Mouse (Mus musculus) layer of hippocampus, adult 11-12 months (tissue): Measurements from ENCODE around the gene Kat8.
"Not testable (repeated sequence)": the region's sequence is repeated elsewhere in the genome, so short reads cannot be mapped to it uniquely, and the experiment has no call there.

Experiments
- DNase-seq: peaks from one replicate; pipeline ENCODE4 v3.0.0; 2022; ENCODE audit warnings: low spot score

The Kat8 gene

GRCm38 (mm10) chr7:127931351-127932135 lies 19.2 kb downstream of the Kat8 start:
- DNase-seq: no peak

- DNase-seq: no peak
Observed at GRCm38 (mm10) chr7:127932273-127933031, 20.1 kb downstream of the Kat8 start.

- DNase-seq: no peak
Observed at GRCm38 (mm10) chr7:127934075-127934474, 21.8 kb downstream of the Kat8 start.

- peak; percentile 94 for DNase-seq
Observed at GRCm38 (mm10) chr7:127935028-127935722, 22.9 kb downstream of the Kat8 start.

- DNase-seq: no peak
Observed at GRCm38 (mm10) chr7:127935748-127936159, 23.4 kb downstream of the Kat8 start.

DNA sequence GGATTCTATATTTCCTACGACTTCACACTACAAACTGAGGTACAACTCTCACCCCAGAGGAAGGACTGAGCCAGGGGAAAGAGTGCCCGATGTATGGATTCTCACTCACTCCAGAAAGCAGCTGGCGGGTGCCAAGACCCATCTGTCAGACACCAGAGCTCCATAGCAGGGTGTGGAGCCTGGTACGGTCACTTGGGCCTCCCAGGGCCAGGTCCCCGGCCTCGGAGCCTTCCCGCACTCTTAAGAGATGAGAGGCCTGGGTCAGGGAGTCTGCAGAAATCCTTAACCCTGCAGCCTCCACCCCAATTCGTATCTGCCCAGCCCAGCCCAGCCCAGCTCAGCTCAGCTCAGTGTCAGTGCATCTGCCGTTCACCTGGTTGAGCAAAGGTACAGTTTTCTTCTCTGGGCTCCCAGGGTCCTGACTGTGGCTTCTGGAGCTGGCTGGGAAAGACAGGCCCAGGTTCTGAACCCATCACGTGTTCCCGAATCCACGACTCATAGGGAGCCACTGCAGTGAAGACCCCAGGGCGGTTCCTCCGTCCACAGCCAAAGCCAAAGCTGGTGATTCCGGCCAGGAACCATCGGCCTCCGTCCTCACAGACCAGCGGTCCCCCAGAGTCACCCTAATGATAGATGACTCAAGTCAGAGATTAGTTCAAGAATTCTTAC lies 24.0 kb downstream of the Kat8 start:
- no peak for DNase-seq

- not testable (repeated sequence) for DNase-seq
Observed at GRCm38 (mm10) chr7:127942097-127942496, 29.8 kb downstream of the Kat8 start.

DNA sequence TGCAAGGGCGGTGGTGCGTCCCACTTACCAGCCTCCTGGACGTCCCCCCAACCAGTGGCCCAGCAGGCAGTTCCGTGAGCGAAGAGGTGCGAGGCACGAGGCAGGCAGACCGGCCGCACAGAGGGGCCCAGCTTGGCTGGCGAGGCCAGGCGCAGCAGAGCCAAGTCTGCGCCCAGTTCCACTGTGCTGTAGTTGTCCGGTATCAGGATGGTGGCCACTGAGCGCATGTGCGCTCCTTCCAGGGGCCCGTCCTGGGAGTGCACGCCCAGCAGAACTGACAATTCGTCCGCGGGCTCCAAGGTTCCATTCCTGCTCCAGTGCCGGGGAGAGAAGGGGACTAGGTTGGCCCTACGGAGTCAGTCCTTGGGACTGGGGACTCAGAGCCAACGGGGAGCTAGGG lies 32.3 kb downstream of the Kat8 start:
- no peak for DNase-seq

DNA sequence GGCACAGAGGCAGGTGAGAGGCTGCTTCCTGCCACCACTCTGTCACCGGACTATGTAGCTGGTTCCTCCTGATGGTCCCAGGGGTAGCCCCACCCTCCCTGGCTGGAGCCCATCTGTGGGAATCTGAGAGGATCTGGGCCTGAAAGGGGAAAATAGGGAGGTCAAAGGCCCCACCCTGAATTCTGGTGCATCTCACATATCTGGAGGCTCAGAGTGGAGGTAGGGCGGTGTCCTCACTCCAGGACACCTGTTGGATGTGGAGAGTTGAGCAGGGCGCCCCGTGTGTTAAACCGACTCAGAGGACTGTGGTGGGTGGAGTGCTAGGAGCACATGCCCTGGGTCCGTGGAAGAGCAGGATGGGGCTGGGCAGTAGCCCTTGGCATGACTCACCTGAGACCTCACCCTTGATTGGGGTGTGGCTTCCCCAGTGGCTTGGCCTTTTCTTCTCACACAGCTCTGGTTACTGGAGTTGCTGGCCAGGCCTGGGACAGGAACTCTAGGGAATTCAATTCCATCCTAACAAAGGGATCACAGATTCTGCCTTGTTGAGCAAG lies 34.2 kb downstream of the Kat8 start, which contains the start of gene Prss36:
Gene Prss36, minus strand, starts transcription at position 256 of the 554 bp plus-strand sequence.
- DNase-seq: no peak

DNA sequence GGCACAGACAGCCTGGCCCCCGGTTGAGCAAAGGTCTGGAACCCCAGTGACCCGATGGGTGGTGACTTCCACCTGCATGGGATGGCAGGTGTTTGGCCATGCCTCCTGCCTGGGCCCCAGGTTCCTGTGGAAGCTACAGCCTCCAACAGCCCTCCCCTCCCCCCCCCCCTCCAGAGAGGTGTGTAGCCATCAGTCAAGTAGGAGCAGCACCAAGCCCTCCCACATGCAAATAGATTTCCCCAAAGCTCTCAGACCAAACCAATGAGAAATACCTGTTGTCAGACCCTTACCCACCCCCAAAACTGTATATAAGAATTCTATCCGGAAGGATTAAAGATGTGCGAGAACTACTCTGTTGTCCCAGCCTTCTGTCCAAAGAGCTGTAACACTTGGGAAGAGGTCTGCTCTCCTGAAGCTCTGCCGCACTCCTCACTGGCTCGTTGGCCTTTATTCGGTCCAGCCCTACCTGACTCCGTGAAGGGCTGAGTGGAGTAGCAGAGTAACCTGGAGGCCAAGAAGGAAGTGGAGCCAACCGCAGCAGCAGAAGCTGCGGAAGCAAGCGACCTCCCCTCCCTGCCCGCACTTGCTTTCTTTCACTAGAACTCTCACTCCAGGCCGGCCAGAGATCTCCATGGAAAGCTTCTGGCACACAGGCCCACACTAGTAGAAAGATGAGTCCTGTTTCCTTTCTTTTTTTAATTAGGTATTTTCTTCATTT lies 40.7 kb downstream of the Kat8 start:
- no peak for DNase-seq

- no peak for DNase-seq
Observed at GRCm38 (mm10) chr7:127959364-127959763, 47.0 kb downstream of the Kat8 start.

DNA sequence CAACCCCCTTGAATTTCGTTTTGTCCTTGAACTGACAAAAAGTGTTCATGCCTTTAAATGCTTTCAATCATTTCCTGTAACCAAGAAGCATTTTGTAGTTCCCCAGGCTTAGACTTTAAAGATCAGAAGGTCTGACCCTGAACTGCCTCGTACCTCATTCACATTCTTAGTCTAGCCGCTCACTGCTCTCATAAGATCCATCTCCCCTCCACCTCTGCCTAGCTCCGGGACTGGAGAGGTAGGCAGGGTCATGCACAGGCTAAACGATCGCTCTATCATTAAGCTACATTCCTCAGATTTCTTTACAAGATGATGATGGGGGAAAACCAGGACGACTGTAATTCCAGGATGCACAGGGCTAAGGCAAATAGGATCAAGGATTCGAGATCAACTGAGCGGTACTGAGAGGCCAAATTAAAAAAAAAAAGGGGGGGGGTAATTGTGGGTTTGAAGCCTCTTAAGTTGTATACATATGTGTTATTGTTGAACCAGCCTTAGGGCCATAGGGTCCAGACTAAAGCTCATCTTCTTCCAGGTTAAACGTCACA lies 54.1 kb downstream of the Kat8 start:
- no peak for DNase-seq

DNA sequence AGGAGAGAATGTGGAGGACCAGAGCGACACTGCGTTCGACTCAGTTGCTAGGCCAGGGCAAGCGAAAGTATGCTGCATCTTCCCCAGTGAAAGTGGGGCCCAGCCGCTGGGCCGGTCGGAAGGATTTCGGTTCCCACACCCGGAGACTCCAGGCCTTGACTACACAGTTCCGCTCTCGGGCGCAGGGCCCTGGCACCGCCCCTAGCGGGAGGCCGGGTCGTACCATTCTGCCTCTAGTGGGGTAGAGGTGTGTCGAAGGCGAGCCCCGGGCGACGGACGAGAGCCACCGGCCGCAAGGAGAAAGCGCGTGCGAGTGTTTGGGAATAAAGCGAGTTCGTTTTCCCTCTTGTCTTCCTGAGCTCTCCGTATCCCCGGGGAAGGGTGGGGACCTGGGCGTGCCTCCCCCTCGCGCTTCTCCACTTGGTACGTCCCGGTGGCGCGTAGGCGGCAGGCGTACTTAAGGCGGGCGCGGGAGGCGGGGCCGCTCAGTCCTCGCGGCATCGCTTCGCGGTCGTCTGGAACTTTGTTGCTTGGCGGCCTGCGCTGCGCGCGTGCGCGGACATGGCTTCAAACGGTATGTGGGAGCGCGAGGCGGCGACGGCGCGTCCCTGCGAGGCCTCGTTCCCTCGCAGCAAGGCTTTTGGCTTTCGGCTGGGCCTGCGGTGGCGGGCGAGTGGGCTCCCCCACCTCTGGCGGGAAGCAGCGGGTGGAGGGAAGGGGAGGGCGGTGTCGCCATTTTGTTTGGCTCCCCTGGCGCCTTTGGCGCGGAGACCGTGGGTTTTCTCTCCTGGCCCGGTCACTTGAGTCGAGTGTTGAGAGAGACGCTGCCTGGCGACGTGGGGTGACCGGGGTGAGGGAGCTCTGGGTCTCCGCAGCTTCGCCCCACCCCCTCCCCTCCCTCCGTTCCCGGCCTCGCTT lies 54.9 kb downstream of the Kat8 start, which contains the start of gene Fus:
Gene Fus, plus strand, starts transcription at position 454 of the 918 bp plus-strand sequence.
- peak; percentile 95 for DNase-seq

DNA sequence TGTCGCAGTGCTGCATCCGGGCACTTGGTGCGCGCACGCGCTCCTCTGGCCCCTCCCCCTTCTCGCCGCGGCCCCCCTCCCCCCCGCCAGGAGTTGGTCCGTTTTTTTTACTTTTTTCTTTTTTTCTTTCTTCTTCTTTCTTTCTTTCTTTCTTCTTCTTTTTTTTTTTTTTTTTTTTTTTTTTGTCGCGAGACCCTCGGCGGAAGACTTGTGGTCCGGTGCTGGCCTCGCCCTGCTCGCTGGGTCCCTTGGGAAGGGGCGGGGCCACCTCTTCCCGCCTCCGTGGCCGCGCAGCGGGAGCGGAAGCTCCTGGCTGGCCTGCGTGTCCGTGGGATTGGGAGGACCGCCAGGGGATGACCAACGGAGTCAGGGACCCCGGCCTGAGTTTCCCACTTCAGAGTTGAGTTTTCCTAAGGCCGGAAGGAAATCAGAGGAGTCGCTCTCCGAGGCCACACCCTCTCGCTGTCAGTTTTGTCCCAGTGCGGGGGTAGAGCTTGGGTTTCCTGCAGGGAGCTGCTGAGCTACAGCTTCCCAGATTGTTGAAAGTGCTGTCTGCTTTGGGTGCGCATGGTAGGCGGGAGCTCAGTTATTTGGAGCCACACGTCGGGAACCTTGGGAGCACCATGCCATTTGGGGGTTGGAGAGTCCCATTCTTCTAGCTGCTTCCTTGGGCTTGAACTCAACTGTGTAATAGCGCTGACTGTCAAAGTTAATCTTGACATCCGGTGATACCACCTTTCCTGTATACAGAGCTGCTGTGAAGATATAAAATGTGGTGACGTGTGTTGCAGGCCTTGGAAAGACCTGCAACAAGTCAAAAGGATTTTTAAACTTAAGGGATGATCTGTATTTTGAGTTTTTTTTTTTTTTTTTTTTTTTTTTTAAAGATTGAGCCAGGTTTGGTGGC lies 55.9 kb downstream of the Kat8 start:
- peak; percentile 62 for DNase-seq

GRCm38 (mm10) chr7:127974413-127974930 lies 62.2 kb downstream of the Kat8 start:
- DNase-seq: no peak
